Mouse (Mus musculus) heart, postnatal 25 days (tissue): ENCODE data around the gene Bnip1. TPM values are rescaled to one million over a fixed set of nuclear protein-coding genes. Genes with fewer than 3 reads are reported as not detected.

ENCODE experiments used
- DNase-seq: peaks from one replicate; pipeline ENCODE4 v3.0.0; 2022; ENCODE audit warnings: low spot score
- intact Hi-C: fragments of 180-260 bp; cut with DNase I; formaldehyde crosslinking; loops from one replicate; pipeline ENCODE4 v1.15.1; 2025
- total RNA-seq, 2 experiments: library from RNA; stranded (reverse); gene quantifications; 2 replicates each; pipeline ENCODE4 v1.2.3; 2021

The Bnip1 gene
- total RNA-seq, 2 experiments from 2014 or later = 26.3 to 28.3 TPM

GRCm38 (mm10) chr17:26792096-26792495 is 11.2 kb downstream of the Bnip1 start:
- intact Hi-C loops = no loop called here
- DNase-seq = peak; percentile 49

GRCm38 (mm10) chr17:26793068-26793765 is 12.4 kb downstream of the Bnip1 start:
- no peak for DNase-seq
- intact Hi-C loops = no loop called here

- peak; percentile 8 for DNase-seq
- intact Hi-C loops = loop anchor here (2.0 to 5.0 kb wide), 2 partner anchors 38 to 92 kb away; no protein-coding TSS in a partner anchor
Measured at GRCm38 (mm10) chr17:26794744-26795143, 13.9 kb downstream of the Bnip1 start.

- DNase-seq = no peak
- intact Hi-C loops = loop anchor here (2.0 to 5.0 kb wide), 2 partner anchors 37 to 91 kb away; no protein-coding TSS in a partner anchor
Measured at GRCm38 (mm10) chr17:26795386-26795785, 14.5 kb downstream of the Bnip1 start.

- intact Hi-C loops = loop anchor here (5.0 kb wide), 1 partner anchor 35 kb away; no protein-coding TSS in a partner anchor
- no peak for DNase-seq
Measured at GRCm38 (mm10) chr17:26797379-26798128, 16.7 kb downstream of the Bnip1 start.

- DNase-seq = no peak
- intact Hi-C loops = no loop called here
Measured at GRCm38 (mm10) chr17:26802886-26803285, 22.0 kb downstream of the Bnip1 start.

GRCm38 (mm10) chr17:26812607-26813006 is 31.7 kb downstream of the Bnip1 start:
- intact Hi-C loops = no loop called here
- no peak for DNase-seq

GRCm38 (mm10) chr17:26813497-26813896 is 32.6 kb downstream of the Bnip1 start:
- intact Hi-C loops = no loop called here
- no peak for DNase-seq

- DNase-seq = no peak
- intact Hi-C loops = no loop called here
Measured at GRCm38 (mm10) chr17:26816810-26817209, 35.9 kb downstream of the Bnip1 start.

GRCm38 (mm10) chr17:26817776-26818175 is 36.9 kb downstream of the Bnip1 start:
- intact Hi-C loops = no loop called here
- no peak for DNase-seq

- intact Hi-C loops = no loop called here
- DNase-seq = no peak
Measured at GRCm38 (mm10) chr17:26826131-26826530, 45.3 kb downstream of the Bnip1 start.

GRCm38 (mm10) chr17:26833806-26834205 is 52.9 kb downstream of the Bnip1 start:
- intact Hi-C loops = loop anchor here (5.0 kb wide), 1 partner anchor 37 kb away; no protein-coding TSS in a partner anchor
- no peak for DNase-seq

- no peak for DNase-seq
- intact Hi-C loops = loop anchor here (5.0 kb wide), 1 partner anchor 37 kb away; no protein-coding TSS in a partner anchor
Measured at GRCm38 (mm10) chr17:26834302-26834965, 53.6 kb downstream of the Bnip1 start.

- intact Hi-C loops = loop anchor here (5.0 kb wide), 1 partner anchor 38 kb away; no protein-coding TSS in a partner anchor
- no peak for DNase-seq
Measured at GRCm38 (mm10) chr17:26834966-26835755, 54.3 kb downstream of the Bnip1 start.

- intact Hi-C loops = no loop called here
- DNase-seq = no peak
Measured at GRCm38 (mm10) chr17:26835956-26836355, 55.1 kb downstream of the Bnip1 start.

GRCm38 (mm10) chr17:26836377-26836776 is 55.5 kb downstream of the Bnip1 start:
- intact Hi-C loops = no loop called here
- DNase-seq = no peak

GRCm38 (mm10) chr17:26836786-26837545 is 56.1 kb downstream of the Bnip1 start:
- DNase-seq = no peak
- intact Hi-C loops = no loop called here

GRCm38 (mm10) chr17:26837546-26837985 is 56.7 kb downstream of the Bnip1 start:
- no peak for DNase-seq
- intact Hi-C loops = no loop called here
